Mouse (Mus musculus) megakaryocyte, embryonic 14.5 days (primary cell): ENCODE measurements around the gene Wdr62.

Source experiments
- FLI1 ChIP-seq: IDR thresholded peaks from 2 replicates; pipeline ENCODE4 v1.6.1; 2012; ENCODE audit warnings: low read length, inconsistent platforms, mixed read lengths
- GATA1 ChIP-seq: IDR thresholded peaks from 3 replicates; pipeline ENCODE4 v1.6.1; 2012; ENCODE audit warnings: mixed read lengths, low read length, inconsistent platforms, borderline replicate concordance

GRCm38 (mm10) chr7:30300914-30301313 is 20.7 kb upstream of the Wdr62 start:
- TF ChIP-seq GATA1 = no peak
- TF ChIP-seq FLI1 = no peak
